Mouse (Mus musculus) cerebellum, adult 11 months (tissue): ENCODE results near the gene Usp28.
A peak's percentile ranks its signal among the peaks of the same experiment; 100 is the strongest.

Source experiments
- DNase-seq: peaks from one replicate; pipeline ENCODE4 v3.0.0; 2022

Gene Usp28

DNA sequence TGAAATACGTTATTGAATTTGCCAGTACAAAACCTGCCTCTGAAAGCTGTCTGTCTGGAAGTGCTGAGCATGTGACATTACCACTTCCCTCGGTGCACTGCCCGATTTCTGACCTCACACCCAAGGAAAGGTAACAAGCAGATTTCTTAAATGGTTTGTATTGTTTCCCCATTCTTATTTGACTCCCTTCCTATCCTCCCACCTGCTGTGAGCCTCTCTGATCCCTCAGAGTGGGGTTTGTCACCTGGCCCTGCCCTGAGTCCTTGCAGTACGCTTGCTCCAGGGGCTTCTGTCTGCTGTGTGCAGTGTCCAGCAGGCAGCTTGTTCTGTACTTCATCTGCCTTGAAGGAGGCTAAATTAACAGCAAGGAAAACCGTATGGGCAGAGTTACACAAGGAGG is 38.8 kb downstream of the Usp28 start:
- DNase-seq: no peak

DNA sequence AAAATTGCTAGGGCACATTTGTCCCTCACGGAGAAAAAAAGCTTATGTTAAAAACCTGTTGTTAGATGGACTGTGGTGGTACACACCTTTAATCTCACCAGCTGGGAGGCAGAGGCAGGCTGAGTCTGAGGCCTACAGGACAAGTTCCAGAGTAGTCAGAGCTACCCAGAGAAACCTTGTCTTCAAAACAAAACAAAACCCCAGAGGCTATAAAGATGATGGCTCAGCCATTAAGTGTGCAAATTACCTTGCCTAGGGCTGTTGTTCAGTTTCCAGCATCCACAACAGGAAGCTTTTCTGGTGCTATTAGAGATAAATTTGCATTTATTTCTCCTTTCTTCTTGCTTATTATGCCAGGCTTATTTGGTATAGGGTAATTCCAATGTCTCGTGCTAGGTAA is 39.4 kb downstream of the Usp28 start:
- no peak for DNase-seq

DNA sequence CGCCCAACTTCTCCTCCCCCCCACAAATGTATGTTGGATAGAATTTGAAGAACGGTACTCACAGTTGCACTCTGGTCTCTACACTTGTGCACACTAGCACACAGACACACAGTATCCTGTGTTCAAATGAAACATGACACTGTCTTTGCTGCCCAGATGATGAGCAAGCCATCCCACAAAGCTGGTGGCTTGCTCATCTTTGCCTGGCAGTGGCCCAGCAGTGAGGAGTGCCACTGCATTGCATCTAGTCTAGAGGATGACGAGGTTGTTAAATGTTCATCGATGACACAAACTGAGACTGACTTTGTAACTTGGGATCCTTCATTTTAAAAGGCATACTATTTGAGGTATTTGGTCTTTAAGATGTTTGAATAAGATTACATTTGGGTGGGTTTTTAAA is 49.6 kb downstream of the Usp28 start:
- no peak for DNase-seq

DNA sequence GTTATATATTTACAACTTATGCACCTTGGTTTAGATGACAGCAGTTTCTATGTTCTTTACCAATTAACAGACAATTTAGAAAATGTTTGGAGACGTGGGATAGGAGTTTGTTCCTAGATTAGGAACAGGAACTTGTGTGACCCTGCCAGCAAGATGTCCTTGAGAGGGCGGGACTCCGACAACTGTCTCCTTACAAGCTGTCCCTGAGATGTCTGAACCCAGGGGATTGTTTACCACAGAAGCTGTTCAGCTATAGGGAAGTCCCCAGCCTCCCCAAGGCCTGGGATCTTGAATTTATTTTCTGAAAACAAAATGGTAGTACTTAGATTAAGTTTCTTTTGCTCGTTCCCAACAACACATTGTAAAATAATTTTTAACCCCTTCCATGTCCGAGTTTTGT is 65.7 kb downstream of the Usp28 start:
- no peak for DNase-seq

DNA sequence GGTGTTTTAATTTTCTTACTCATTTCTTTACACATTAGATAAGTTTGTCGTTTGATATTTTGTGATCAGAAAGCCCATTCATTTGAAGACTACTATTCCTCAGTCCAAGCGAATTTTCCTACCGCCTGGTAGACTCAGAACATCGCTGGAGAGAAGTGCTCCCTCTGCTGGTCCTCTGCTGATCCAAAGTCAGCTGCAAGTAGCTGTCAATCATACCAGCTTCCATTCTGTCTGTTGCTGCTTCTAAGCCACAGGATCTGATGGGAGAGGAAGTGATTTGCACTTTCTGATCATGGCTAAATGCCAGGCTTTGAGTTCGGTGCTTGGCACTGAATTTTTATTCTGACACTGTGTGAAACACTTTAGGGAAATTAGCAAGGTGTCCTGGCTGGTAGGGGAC is 66.2 kb downstream of the Usp28 start:
- peak; percentile 23 for DNase-seq

DNA sequence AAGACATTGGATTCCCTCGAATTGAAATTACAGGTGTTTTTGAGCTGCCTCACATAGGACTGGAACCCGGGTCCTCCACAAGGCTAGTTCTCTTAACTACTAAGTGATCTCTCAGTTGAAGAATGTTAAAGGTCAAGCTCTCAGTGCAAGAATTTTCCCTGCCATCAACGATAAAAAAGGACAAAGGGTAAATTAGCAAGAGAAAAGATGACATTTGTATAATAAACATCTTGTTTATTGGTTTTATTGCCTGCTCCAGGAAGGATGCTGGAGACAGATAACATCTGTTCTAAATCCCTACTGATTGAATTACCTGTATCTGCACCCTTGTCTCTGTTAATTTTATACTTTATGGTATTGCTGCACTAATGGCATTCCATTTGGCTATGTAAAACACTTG is 68.9 kb downstream of the Usp28 start:
- DNase-seq: no peak

DNA sequence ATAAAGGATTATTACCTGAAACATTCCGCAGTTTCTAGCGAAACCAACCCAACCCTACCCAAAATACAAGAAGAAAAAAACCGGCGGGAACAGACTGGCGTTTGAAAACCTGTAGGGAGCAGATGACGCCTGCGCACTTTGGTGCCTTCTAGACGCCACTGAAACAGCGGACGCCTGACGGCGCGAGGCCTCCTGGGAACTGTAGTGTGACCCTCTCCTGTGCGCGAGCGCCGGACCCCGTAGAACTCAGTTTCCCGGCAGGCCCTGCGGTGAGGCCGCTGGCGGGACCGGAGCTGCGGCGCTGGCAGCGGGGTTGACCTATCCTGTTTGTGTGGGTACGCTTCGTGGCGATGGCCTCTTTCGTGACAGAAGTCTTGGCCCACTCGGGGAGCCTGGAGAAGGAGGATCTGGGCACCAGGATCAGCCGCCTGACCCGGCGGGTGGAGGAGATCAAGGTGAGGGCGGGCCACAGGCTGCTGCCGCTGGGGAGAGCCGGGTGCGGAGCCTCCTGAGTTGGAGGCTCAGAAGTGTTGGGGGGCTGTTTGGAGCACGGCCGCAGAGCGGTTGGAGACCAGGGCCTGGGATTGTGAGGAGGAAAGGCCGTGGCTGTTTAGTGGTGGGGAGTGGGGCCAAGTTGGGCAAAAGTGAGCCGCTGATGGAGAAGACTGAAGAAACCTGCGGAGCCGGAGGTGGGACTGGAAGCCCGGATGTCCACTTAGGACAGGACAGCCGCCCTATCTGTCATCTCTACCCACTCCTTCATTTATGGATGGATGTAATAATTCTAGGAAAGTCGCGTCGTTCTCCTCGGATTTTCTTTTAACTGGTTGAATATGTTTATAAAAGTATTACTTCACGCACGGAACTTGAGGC is 70.4 kb downstream of the Usp28 start, which contains the start of gene Zw10:
TSS of gene Zw10 (plus strand) at position 281 of the 873 bp plus-strand sequence.
- DNase-seq: peak; percentile 93

DNA sequence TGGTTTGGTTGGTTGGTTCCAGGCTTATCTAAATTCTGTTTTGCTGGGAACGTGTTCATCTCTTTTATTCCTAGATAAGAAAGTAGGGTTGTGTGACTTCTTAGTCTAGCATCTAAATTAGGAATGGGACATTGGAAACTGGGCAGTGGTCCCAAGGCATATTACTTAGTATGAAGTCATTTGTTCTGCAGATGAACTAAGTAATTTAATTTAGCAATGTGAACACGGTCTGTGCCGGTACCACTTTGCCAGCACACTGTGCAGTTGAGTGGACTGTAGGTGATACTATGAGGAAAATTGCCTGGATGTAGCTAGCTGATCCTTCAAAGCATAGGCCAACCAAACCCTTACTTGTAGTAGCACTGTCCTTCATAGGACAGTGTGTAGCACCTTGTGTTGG is 91.7 kb downstream of the Usp28 start:
- DNase-seq: no peak

DNA sequence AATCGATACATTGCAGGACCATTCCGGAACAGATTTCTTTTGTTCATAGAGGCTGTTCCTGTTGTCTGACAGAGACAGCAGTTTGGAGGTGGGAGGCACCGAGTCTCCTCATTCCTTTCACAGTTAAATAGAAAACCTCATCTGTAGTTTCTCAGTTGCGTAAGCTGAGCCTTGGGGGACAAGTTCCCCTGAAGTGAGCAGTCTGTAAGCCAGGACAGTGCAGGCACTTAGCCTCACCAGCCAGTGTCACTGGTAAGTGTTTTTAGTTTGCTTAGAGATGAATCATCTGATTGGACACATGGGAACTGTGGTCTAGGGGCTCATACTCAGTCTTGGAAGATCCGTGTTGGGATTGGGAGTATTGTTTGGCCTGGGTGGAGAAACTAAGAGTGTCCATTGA is 95.9 kb downstream of the Usp28 start, which contains the start of gene Tmprss5:
TSS of gene Tmprss5 (plus strand) at position 154 of the 400 bp plus-strand sequence.
- no peak for DNase-seq

DNA sequence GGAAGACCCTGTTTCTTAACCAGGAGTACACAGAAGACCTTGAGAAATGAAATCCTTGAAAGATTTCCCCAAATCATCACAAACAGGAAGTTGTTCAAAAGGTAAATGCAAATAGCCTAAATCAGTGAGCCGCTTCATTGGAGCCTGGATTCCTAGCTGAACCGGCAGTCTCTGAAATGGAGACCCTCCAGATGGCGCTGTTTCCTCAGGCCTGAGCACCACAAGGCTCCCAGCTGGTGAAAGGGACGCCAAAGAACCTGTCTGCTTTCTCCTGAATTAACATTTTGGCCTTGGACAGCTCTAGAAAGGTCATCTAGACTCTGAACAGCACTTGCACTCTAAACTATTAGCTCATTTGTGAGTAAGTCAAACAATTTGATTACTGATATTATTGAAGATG is 96.4 kb downstream of the Usp28 start:
- DNase-seq: peak; percentile 69

DNA sequence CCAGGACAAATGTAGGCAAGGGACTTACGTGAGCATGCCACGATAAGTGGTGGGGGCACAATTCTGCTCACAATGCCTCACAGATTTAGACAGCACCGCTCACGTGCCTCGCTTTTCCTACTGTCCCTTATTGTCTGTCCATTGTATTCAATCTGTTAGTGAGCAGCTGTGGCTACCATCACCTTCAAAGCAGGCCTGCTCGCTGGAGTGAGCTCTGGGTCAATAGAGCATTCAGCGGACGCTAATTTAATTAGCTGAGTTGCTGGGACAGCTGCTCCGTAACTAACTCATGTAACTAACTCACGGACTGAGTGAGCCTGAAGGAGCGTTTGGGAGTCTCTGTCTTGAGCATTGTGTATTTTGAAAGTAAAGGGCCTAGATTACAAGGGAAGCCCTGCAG is 102.1 kb downstream of the Usp28 start:
- no peak for DNase-seq
